Mouse (Mus musculus) CH12.LX (cell line): ENCODE data around the gene Rnaseh2c.

ENCODE experiments used
- CTCF ChIP-seq, 2 experiments: IDR thresholded peaks in 1 of 2; conservative IDR thresholded peaks in 1 of 2; 2 replicates each; pipeline ENCODE4 v1.5.1; 2011 to 2012; ENCODE audit warnings: low read depth in 2 of 2, low read length in 2 of 2, improper control_type of control experiment in 1 of 2, inconsistent platforms in 1 of 2, mild to moderate bottlenecking in 1 of 2, moderate library complexity in 1 of 2
- EP300 ChIP-seq: IDR thresholded peaks from 2 replicates; pipeline ENCODE4 v1.6.1; 2011; ENCODE audit warnings: low read length, improper control_type of control experiment
- ETS1 ChIP-seq: conservative IDR thresholded peaks from 2 replicates; pipeline ENCODE4 v1.6.1; 2012; ENCODE audit warnings: low read depth, mild to moderate bottlenecking, inconsistent platforms, low read length, improper control_type of control experiment, moderate library complexity
- JUND ChIP-seq: conservative IDR thresholded peaks from 2 replicates; pipeline ENCODE4 v1.6.1; 2011; ENCODE audit warnings: low read depth, low read length, improper control_type of control experiment
- MAX ChIP-seq: IDR thresholded peaks from 2 replicates; pipeline ENCODE4 v1.6.1; 2011; ENCODE audit warnings: low read length, improper control_type of control experiment
- POLR2A ChIP-seq: IDR thresholded peaks from 2 replicates; pipeline ENCODE4 v1.6.1; 2011; ENCODE audit warnings: low read depth, mild to moderate bottlenecking, improper control_type of control experiment, low read length

DNA sequence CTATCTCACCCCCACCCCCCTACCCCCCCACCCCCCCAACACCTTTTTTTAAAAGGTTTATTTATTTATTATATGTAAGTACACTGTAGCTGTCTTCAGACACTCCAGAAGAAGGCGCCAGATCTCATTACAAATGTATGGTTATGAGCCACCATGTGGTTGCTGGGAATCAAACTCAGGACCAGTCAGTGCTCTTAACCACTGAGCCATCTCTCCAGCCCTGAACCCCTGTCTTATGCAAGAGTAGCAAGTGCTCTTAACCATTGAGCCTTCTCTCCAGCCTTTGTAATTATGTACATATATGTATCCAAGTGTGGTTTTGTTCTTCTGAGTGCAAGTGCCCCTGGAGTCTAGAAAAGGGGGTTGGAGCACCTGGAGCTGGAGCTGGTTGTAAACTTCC is 10.3 kb downstream of the Rnaseh2c start:
- TF ChIP-seq CTCF (conservative IDR thresholded peaks at IDR 0.05 in 1 of 2, IDR thresholded peaks at IDR 0.05 in 1 of 2; ENCODE audit: low read depth in 2 of 2, low read length in 2 of 2) (peak in 1 of 2 experiments; percentile 12; a peak in 1 of 4 replicates), JUND (no peak), ETS1 (no peak), POLR2A (no peak), EP300 (no peak), MAX (no peak)
